Mouse (Mus musculus) stomach, postnatal 0 days (tissue): ENCODE results near the gene Wfdc6a.

ENCODE experiments used
- CTCF ChIP-seq: IDR thresholded peaks from 2 replicates; pipeline ENCODE4 v1.5.1; 2016; ENCODE audit warnings: antibody characterized with exemption, low read depth, mild to moderate bottlenecking, moderate library complexity
- EP300 ChIP-seq: optimal IDR thresholded peaks from 2 replicates; pipeline ENCODE3; 2016; ENCODE audit warnings: antibody characterized with exemption

- TF ChIP-seq CTCF (no peak), EP300 (no peak)
Measured at GRCm38 (mm10) chr2:164543745-164544144, 41.5 kb downstream of the Wfdc6a start.
